Mouse (Mus musculus) ovary, postnatal 10 days (tissue): ENCODE results near the gene Ankfn1.

Experiments
- DNase-seq: peaks from one replicate; pipeline ENCODE4 v3.0.0; 2022; ENCODE audit warnings: low spot score

Ankfn1 gene

GRCm38 (mm10) chr11:89676922-89677321, 100.5 kb downstream of the Ankfn1 start:
- DNase-seq = no peak

- DNase-seq = no peak
Observed at GRCm38 (mm10) chr11:89673916-89674507, 103.4 kb downstream of the Ankfn1 start.

GRCm38 (mm10) chr11:89672510-89673085, 104.9 kb downstream of the Ankfn1 start:
- DNase-seq = no peak

GRCm38 (mm10) chr11:89665170-89665880, 112.1 kb downstream of the Ankfn1 start:
- no peak for DNase-seq

- DNase-seq = no peak
Observed at GRCm38 (mm10) chr11:89659048-89659447, 118.4 kb downstream of the Ankfn1 start.

GRCm38 (mm10) chr11:89656556-89656955, 120.9 kb downstream of the Ankfn1 start:
- DNase-seq = no peak

- no peak for DNase-seq
Observed at GRCm38 (mm10) chr11:89635740-89636139, 141.7 kb downstream of the Ankfn1 start.

- no peak for DNase-seq
Observed at GRCm38 (mm10) chr11:89631315-89631714, 146.1 kb downstream of the Ankfn1 start.

GRCm38 (mm10) chr11:89628562-89628961, 148.9 kb downstream of the Ankfn1 start:
- DNase-seq = no peak

GRCm38 (mm10) chr11:89627232-89627631, 150.2 kb downstream of the Ankfn1 start:
- DNase-seq = no peak

- DNase-seq = no peak
Observed at GRCm38 (mm10) chr11:89623698-89624445, 153.6 kb downstream of the Ankfn1 start.

- DNase-seq = no peak
Observed at GRCm38 (mm10) chr11:89619955-89620354, 157.5 kb downstream of the Ankfn1 start.

GRCm38 (mm10) chr11:89615806-89616205, 161.6 kb downstream of the Ankfn1 start:
- DNase-seq = no peak

GRCm38 (mm10) chr11:89611596-89611995, 165.9 kb downstream of the Ankfn1 start:
- no peak for DNase-seq

- DNase-seq = no peak
Observed at GRCm38 (mm10) chr11:89608071-89608470, 169.4 kb downstream of the Ankfn1 start.

GRCm38 (mm10) chr11:89607270-89607669, 170.2 kb downstream of the Ankfn1 start:
- DNase-seq = no peak

- DNase-seq = no peak
Observed at GRCm38 (mm10) chr11:89606346-89606745, 171.1 kb downstream of the Ankfn1 start.

- no peak for DNase-seq
Observed at GRCm38 (mm10) chr11:89602966-89603365, 174.5 kb downstream of the Ankfn1 start.

- no peak for DNase-seq
Observed at GRCm38 (mm10) chr11:89600921-89601515, 176.4 kb downstream of the Ankfn1 start.

- DNase-seq = no peak
Observed at GRCm38 (mm10) chr11:89590273-89590874, 187.1 kb downstream of the Ankfn1 start.

GRCm38 (mm10) chr11:89586341-89586740, 191.1 kb downstream of the Ankfn1 start:
- no peak for DNase-seq

- DNase-seq = no peak
Observed at GRCm38 (mm10) chr11:89579826-89580225, 197.6 kb downstream of the Ankfn1 start.
